Mouse (Mus musculus): Measurements from ENCODE around the gene Man1b1.

Gene Man1b1

DNA sequence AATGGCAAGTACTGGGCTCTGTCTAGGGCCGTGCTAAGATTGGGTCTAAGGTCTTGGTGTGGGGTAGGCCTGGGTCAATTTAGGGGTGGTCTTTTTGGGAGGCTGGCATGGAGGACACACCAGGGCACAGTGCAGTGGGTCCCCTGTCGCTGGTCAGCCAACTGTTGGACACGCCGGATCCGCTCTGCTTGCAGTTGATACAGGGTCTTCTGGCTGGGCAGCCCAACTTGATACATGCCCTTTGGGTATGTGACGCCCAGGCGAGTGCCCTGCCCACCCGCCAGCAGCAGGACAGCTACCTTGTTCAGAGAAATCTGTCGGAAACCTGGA is 32.6 kb downstream of the Man1b1 start:
- DNase-seq: no peak

GRCm38 (mm10) chr2:25365091-25365761 is 33.1 kb downstream of the Man1b1 start, which contains the start of gene Uap1l1:
Uap1l1 (minus strand) TSS chr2:25365682.
- peak; percentile 71 for DNase-seq

DNA sequence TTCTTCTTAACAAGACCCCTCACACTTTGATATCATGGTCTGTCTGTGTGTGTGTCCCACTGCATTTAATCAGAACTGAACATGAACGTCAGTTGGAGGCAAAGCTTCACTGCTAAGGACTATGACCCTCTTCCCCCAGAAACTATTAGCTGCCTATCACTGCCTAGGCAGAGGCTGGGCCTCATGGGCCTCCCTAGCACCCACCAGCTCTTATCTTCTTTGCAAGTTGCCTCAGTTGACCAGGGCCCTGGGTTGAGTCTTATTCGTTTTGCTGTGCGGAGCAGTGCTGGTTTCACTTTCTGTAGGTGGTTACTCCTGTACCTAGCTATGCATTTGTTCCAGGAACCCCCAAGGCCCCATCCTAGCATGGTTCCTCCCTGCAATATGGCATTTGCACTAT is 37.9 kb downstream of the Man1b1 start:
- no peak for DNase-seq

DNA sequence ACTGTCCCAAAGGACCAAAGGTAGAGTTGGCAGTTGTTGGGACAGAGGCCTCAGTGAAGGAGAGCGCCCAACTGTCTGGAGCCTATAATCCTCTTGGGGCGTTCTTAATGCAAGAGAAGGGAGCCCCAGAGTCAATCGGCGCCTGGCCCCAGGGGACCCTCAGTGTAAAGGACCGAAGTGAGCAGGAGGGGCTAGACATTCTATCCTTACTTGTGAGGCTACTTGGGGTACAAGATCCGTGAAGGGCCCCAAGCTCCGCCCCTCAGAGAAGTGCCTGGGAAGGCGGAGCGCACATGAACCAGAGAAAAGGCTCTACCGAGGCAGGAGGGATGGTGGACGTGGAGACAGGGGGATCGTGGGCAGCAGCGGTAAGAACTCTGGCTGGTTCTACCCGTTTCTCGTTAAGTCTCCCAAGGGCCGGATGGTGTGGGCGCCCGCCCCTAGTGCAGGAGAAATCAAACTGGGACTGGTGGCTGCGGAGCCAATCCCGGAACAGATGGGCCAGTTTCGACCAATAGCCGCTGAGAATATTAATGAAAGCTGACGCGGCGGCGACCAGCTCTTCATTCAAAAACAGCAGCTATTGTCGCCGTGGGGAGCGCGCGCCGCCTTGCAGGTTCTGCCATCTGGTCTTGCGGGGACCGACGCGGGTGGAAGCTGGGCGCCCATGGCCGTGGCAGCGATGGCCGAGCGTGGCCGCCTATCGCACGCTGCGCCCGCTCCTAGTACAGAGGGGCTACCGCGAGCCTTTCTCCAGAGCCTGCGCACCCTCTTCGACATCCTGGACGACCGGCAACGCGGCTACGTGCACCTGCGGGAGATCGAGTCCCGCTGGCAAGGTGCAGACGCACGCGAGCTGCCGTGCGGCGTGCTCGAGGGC is 39.9 kb downstream of the Man1b1 start, which contains the start of gene Sapcd2:
Sapcd2 (plus strand) TSS at position 558 of the 880 bp plus-strand sequence.
- peak; percentile 70 to 77 for DNase-seq

- no peak for DNase-seq
These were observed 40.7 kb downstream of the Man1b1 start for GRCm38 (mm10) chr2:25372644-25373391.

- no peak for DNase-seq
These were observed 41.3 kb downstream of the Man1b1 start for GRCm38 (mm10) chr2:25373431-25373830.

GRCm38 (mm10) chr2:25376589-25376988 is 44.5 kb downstream of the Man1b1 start:
- DNase-seq: peak in 1 of 2 experiments; percentile 40

GRCm38 (mm10) chr2:25384492-25384891 is 52.4 kb downstream of the Man1b1 start:
- DNase-seq: no peak

DNA sequence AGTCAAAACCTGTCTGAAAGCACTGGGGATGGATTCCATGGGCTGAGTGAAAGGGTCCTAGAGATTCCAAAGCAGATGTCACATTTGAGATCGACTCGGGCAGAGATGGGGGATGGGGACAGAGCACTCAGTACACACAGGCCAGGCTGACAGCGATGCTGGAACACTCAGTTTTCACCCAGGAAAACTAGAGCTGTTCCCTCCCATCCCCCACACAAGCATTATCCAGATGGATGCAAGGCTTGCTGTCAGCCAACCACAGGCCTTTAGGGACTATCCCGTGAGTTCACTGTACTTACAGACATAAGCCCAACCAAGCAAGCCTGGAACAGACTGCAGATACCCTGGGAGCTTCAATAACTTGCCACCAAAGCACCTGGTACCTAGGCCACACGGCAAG is 59.1 kb downstream of the Man1b1 start:
- DNase-seq: no peak

DNA sequence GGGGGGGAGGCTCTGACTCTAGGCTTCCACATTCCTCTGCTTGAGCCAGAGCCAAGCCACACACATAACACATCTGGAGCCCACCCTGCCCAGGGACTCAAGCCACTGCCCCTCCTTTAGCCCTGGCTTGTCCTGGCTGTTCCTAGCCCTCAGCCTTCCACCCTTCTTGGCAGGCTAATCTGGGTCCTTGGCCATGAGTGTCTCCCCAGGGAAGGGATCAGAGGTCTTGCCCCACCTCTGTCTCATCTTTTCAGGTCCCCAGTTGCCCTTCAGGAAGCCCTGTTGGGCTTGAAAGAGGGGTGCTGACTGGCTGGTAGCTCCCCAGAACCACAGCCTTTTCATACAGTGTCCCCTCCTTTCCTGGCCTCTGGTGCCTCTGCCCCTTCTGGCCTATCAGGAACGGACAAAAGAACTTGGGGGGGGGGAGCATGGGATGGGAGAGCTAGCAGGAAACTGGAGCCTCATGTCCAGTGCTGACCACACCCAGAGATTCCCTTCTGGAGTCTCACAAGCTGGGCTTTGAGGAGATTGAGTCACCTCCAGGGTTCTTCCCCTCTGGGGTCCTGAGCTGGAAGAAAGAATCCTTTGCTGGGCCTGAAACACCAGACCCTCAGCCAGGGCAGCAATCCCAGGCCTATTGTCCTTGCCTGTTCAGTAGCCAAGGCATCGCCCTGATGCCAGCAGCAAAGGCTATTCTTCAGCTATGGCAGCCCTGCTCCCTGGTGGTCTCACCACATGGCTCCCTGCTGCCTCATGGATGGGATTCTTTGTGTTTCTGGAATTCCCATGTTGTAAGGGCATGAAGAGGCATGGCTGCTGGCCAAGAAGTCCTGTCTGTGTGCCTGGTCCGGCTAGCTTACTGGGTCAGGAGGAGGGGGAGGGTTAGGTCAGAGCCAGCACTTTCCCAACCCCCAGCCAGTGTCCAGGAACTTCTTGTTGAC is 62.4 kb downstream of the Man1b1 start:
- DNase-seq: no peak

DNA sequence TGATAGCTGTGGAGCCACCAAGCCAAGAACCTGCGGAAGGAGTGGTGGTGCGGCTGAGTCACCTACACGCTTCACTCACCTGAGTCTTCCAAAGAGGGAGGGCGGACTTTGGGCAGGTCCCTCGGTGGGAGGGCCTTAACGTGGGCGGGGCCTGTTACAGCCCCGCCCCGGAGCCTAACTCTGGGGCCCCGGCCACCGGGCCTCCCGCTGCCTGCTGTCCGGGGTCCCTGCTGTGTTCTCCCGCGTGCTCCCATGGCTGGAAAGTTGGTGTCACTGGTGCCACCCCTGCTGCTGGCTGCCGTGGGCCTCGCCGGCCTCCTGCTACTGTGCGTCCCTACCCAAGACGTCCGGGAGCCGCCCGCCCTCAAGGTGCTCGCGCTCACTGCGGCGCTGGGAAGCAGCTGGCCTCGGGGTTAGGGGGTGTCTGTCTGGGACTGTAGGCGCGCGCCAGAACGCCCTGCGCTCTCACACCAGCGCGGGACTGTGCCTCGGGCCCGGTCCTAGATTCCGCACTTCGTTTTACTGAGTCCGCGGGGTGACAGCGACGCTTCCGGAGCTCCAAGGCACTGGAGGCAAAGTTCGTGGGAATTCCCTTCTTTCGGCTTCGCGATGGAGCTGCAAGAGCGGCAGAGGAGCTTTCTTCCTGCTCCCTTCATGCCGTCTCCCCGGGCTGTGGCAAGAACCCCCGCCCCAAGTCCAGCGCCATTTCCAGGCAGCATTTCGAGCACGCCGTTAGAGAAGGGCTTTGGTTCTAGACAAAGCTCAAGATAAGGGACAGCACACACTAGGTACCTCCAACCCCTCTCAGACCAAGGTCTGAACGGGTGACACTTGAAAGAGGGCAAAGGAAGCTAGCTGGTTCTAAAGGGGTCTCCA is 63.8 kb downstream of the Man1b1 start, which contains the start of gene Entpd2:
Entpd2 (plus strand) TSS at position 154 of the 876 bp plus-strand sequence.
- no peak for DNase-seq

DNA sequence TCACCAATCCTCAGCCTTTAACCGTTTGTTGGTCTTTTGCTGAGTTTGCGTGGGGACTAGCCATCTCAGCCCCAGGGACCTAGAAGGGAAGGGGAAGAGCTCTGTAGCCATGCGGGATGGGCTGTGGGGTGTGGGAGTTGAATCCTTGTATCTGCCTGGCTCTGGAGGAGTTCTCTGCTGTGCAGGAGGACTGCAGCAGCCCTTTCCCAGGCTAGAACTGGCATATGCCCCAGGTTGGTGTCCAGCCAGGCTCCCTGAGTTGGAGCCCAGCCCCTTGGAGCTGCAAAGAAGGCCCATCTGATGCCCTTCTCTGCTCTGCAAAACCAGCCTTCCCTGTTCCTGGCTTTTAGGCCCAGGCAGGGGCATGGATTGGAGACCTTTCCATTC is 64.5 kb downstream of the Man1b1 start:
- no peak for DNase-seq

DNA sequence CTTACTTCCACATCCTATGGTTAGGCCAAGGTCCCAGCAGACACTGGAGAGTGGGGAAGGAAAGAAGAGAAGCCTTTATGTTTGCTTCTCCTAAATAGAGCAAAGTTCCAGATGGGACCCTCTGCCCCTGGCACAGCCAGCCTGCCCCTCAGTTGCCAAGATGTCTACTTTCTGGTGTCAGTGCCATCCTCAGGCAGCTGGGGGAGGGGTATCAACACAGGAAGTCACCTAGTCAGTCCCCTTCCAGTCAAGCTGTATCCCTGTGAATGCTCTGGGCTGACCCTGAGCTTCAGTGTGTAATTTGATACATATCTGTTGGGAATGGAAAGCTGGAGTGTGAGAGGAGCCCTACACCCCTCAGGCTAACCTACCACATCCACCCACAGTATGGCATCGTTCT is 64.9 kb downstream of the Man1b1 start:
- DNase-seq: no peak

DNA sequence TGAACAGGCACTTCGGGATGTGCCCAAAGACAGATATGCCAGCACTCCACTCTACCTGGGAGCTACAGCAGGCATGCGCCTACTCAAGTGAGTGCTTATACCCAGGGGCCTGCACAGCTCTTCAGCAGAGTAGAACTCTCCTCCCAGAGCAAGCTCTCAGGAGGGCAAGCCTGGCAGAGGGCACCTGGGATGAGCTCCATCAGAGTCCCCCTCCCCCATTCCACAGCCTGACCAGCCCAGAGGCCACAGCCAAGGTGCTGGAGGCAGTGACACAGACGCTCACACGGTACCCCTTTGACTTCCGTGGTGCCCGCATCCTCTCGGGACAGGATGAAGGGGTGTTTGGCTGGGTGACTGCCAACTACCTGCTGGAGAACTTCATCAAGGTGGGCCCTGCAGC is 65.9 kb downstream of the Man1b1 start:
- no peak for DNase-seq

DNA sequence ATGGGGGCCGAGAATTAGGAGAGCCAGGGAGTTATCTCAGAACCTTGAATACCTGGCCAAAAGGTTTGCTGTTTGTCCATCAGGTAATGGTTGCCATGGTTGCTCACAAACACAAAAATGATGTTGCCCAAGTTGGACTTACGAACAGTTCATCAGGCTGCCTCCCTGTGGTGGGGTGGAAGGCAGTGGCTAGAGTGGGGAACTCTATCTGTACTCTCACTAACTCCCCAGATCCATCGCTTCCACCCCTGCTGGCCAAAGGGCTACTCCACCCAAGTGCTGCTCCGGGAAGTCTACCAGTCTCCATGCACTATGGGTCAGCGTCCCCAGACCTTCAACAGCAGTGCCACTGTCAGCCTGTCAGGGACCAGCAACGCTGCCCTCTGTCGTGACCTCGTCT is 66.9 kb downstream of the Man1b1 start, which contains the start of gene Npdc1:
Npdc1 (plus strand) TSS at position 301 of the 400 bp plus-strand sequence.
- DNase-seq: no peak

DNA sequence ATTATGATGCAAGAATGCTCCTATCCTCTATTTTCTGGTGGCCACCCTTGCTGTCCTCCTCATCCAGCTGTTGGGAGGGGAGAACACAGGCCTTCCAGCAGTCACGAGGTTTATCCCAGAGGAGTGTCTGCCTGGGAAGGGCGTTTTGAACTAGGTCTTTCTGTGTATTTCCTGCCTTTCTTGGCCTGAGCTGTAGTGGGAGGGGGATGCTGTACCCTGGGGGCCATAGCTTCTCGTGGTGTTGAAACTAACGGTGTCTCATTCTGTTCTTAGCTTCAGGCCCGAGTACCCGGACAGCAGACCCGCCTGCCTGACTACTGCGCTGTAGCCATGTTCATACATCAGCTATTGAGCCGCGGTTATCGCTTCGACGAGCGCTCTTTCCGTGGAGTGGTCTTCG is 68.2 kb downstream of the Man1b1 start:
- DNase-seq: no peak

- DNase-seq: no peak
These were observed 68.6 kb downstream of the Man1b1 start for GRCm38 (mm10) chr2:25400764-25401163.
